Mouse (Mus musculus) liver, embryonic 13.5 days (tissue): ENCODE measurements around the gene Ccdc81. TPM values are rescaled to one million over a fixed set of nuclear protein-coding genes. Genes with fewer than 3 reads are reported as not detected.

Experiments used
- ATAC-seq: fragments of 200-750 bp; cut with Nextera tagmentation; 2 replicates; pipeline ENCODE4 v1.8.0; 2017; ENCODE audit warnings: low read depth, mild to moderate bottlenecking, moderate number of reproducible peaks, moderate library complexity
- DNase-seq: peaks from one replicate; pipeline ENCODE4 v3.0.0; 2022
- H3K27ac ChIP-seq: fragments of 300-500 bp; sonication (generic); 2 replicates; pipeline ENCODE4 v1.5.1; 2015; ENCODE audit warnings: moderate library complexity, mild to moderate bottlenecking, inconsistent platforms
- H3K27me3 ChIP-seq: fragments of 300-500 bp; sonication (generic); 2 replicates; pipeline ENCODE4 v1.6.1; 2015; ENCODE audit warnings: mild to moderate bottlenecking, inconsistent platforms
- H3K36me3 ChIP-seq: fragments of 300-500 bp; sonication (generic); 2 replicates; pipeline ENCODE4 v1.6.1; 2015; ENCODE audit warnings: mild to moderate bottlenecking, inconsistent platforms
- H3K4me1 ChIP-seq: fragments of 300-500 bp; sonication (generic); replicated peaks from 2 replicates; pipeline ENCODE4 v1.6.1; 2015; ENCODE audit warnings: inconsistent platforms
- H3K4me2 ChIP-seq: fragments of 300-500 bp; sonication (generic); 2 replicates; pipeline ENCODE4 v1.6.1; 2015; ENCODE audit warnings: inconsistent platforms, mild to moderate bottlenecking, moderate library complexity
- H3K4me3 ChIP-seq: fragments of 300-500 bp; sonication (generic); replicated peaks from 2 replicates; pipeline ENCODE4 v1.5.1; 2015; ENCODE audit warnings: mild to moderate bottlenecking, inconsistent platforms
- H3K9ac ChIP-seq: fragments of 300-500 bp; sonication (generic); 2 replicates; pipeline ENCODE4 v1.6.1; 2015; ENCODE audit warnings: mild to moderate bottlenecking, inconsistent platforms
- H3K9me3 ChIP-seq: fragments of 300-500 bp; sonication (generic); replicated peaks from 2 replicates; pipeline ENCODE4 v1.6.1; 2016; ENCODE audit warnings: inconsistent platforms
- WGBS: fragments of 180-500 bp; shearing (Covaris S2); methylation state at CpG from one replicate; pipeline ENCODE4 v1.1.7; 2015; ENCODE audit not compliant: insufficient replicate concordance; 5-methylcytosine and 5-hydroxymethylcytosine counted together
- polyA plus RNA-seq: library from polyadenylated mRNA; unstranded; fragments of >200 nt; fragmentation: Nextera tagmentation; extraction: Ambion mirVana; gene quantifications from 2 replicates; pipeline ENCODE4 v1.2.1, GENCODE M21; 2015

Ccdc81 gene
- polyA plus RNA-seq, 1 experiment from 2014 or later = not detected

- Histone ChIP-seq H3K4me1 (no peaks in the 10 kb centered on the region), H3K27me3 (no peaks in the 10 kb centered on the region), H3K36me3 (0 out of 2 replicates have a peak, but pooled peaks cover 6% of the 10 kb centered on the region), H3K4me3 (no peak overlapping the region), H3K9me3 (no peaks in the 10 kb centered on the region), H3K9ac (no peak overlapping the region), H3K4me2 (no peak overlapping the region), H3K27ac (no peak overlapping the region)
- ATAC-seq (no peak), DNase-seq (no peak)
- WGBS = 71% methylated on average over 3 of the region's 3 CpGs
Measured at GRCm38 (mm10) chr7:89912356-89912755, 8.9 kb upstream of the Ccdc81 start.

DNA sequence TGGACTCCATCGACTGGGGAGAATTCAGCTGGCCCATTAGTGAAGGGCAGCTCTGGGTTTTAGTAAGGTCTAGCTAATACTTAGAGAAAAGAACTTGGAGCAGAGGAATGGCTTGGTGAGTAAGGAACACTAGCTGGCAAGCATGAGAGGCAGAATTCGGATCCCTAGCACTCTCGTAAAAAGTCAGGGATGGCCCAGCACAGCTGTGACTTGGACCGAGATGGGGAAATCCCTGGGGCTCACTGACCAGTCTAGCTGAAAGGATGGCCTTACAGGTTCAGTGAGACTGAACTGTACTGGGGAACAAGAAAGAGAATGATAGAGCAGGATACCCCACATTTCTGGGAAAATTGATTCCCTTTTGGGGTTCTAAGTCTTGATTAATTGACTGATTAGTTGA is 6.3 kb upstream of the Ccdc81 start:
- ATAC-seq = no peak
- WGBS = 69% methylated on average over 4 of the region's 4 CpGs

GRCm38 (mm10) chr7:89908899-89909621 is 5.6 kb upstream of the Ccdc81 start:
- Histone ChIP-seq H3K4me2 (no peak overlapping the region), H3K4me1 (peaks cover 9% of the 10 kb centered on the region; the same call in 1 of the 2 replicates), H3K9me3 (no peaks in the 10 kb centered on the region), H3K27ac (no peak overlapping the region), H3K36me3 (no peaks in the 10 kb centered on the region), H3K27me3 (no peaks in the 10 kb centered on the region), H3K9ac (no peak overlapping the region), H3K4me3 (no peak overlapping the region)
- no peak for ATAC-seq
- WGBS = 67% methylated on average over 20 of the region's 20 CpGs
- no peak for DNase-seq

More for the DNA sequence above, 6.3 kb upstream of the Ccdc81 start:
- Histone ChIP-seq H3K27ac (no peak overlapping the region), H3K4me1 (peaks cover 9% of the 10 kb centered on the region; the same call in 1 of the 2 replicates), H3K4me2 (no peak overlapping the region), H3K9ac (no peak overlapping the region), H3K9me3 (no peaks in the 10 kb centered on the region), H3K4me3 (no peak overlapping the region), H3K36me3 (no peaks in the 10 kb centered on the region), H3K27me3 (no peaks in the 10 kb centered on the region)
- no peak for DNase-seq

GRCm38 (mm10) chr7:89908421-89908820 is 5.0 kb upstream of the Ccdc81 start:
- Histone ChIP-seq H3K27me3 (no peaks in the 10 kb centered on the region), H3K36me3 (no peaks in the 10 kb centered on the region), H3K4me1 (peaks cover 9% of the 10 kb centered on the region; the same call in 1 of the 2 replicates), H3K4me2 (no peak overlapping the region), H3K9me3 (no peaks in the 10 kb centered on the region), H3K4me3 (no peak overlapping the region), H3K27ac (no peak overlapping the region), H3K9ac (no peak overlapping the region)
- ATAC-seq (no peak), DNase-seq (no peak)
- 52% methylated on average over 7 of the region's 7 CpGs for WGBS

DNA sequence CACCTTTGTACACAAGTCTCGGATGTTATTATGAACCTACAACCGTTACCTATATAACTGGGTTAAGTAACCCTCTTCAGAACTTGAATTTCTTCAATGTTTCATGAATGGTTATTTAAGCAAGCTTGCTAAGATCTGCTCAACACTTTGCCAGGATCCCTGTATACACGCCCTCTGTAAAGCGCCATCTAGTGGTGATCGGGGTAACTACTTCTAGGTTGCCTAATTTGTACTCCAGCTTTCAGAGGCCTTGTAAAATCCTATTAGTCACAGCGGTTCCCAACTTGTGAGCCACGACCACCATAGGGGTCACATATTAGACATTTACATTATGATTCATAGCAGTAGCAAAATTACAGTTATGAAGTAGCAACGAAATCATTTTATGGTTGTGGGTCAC is 4.5 kb upstream of the Ccdc81 start:
- Histone ChIP-seq H3K9ac (no peak overlapping the region), H3K27me3 (no peaks in the 10 kb centered on the region), H3K36me3 (no peaks in the 10 kb centered on the region), H3K9me3 (no peaks in the 10 kb centered on the region), H3K4me3 (no peak overlapping the region), H3K4me1 (peaks cover 9% of the 10 kb centered on the region; the same call in 1 of the 2 replicates), H3K27ac (no peak overlapping the region), H3K4me2 (no peak overlapping the region)
- WGBS = 18% methylated on average over 8 of the region's 8 CpGs
- DNase-seq (peak; percentile 43), ATAC-seq (no peak)

DNA sequence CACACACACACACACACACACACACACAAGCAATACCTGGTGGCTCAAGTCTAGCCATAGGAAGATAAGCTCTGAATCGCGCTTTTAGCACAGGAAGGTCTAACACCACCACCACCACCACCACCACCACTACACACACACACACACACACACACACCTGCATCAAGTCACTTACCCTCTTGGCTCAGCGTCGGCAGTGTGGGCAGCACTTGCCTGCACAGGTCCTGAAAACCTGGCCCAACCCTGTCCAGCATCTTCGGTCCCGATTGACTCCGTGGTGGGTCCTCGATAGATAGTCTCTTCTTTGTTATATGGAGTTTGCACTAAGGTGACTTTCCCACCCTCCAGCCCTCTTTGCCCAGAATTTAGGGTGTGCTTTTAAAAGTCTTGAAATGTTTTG is 422 bp downstream of the Ccdc81 start:
- WGBS = 77% methylated on average over 8 of the region's 8 CpGs
- Histone ChIP-seq H3K9ac (no peak overlapping the region), H3K27me3 (no peaks in the 10 kb centered on the region), H3K4me3 (no peak overlapping the region), H3K27ac (no peak overlapping the region), H3K9me3 (no peaks in the 10 kb centered on the region), H3K4me2 (no peak overlapping the region), H3K36me3 (no peaks in the 10 kb centered on the region), H3K4me1 (peaks cover 9% of the 10 kb centered on the region; the same call in 1 of the 2 replicates)
- ATAC-seq (no peak), DNase-seq (no peak)

- Histone ChIP-seq H3K36me3 (no peaks in the 10 kb centered on the region), H3K4me1 (no peaks in the 10 kb centered on the region), H3K9me3 (no peaks in the 10 kb centered on the region), H3K27ac (no peak overlapping the region), H3K27me3 (no peaks in the 10 kb centered on the region), H3K9ac (no peak overlapping the region), H3K4me3 (no peak overlapping the region), H3K4me2 (no peak overlapping the region)
- 25% methylated on average over 4 of the region's 4 CpGs for WGBS
- DNase-seq (no peak), ATAC-seq (no peak)
Measured at GRCm38 (mm10) chr7:89891856-89892255, 11.6 kb downstream of the Ccdc81 start.

GRCm38 (mm10) chr7:89891412-89891811 is 12.0 kb downstream of the Ccdc81 start:
- Histone ChIP-seq H3K36me3 (no peaks in the 10 kb centered on the region), H3K9me3 (no peaks in the 10 kb centered on the region), H3K4me2 (no peak overlapping the region), H3K4me3 (no peak overlapping the region), H3K27ac (no peak overlapping the region), H3K27me3 (no peaks in the 10 kb centered on the region), H3K9ac (no peak overlapping the region), H3K4me1 (no peaks in the 10 kb centered on the region)
- DNase-seq (no peak), ATAC-seq (no peak)
- 66% methylated on average over 5 of the region's 5 CpGs for WGBS

DNA sequence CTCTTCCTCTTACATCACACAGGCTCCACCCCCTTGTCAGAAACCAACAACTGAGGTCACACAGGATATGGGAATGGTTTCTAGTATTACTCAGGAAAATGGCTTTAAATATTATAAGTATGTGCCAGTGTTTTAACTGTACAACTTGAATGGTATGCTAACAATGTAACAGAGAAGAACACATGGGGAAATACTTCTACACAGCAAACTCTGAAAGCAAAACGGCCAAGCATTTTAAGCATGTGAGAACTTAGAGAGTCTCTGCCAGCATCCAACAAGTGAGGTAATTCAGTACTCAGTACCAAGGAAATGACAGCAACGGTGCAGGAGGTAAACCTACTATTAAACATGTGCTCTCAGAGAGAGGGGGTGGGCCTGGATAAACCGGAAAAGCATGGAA is 18.9 kb downstream of the Ccdc81 start:
- Histone ChIP-seq H3K27ac (no peak overlapping the region), H3K4me3 (no peak overlapping the region), H3K4me1 (no peaks in the 10 kb centered on the region), H3K36me3 (no peaks in the 10 kb centered on the region), H3K4me2 (no peak overlapping the region), H3K9me3 (no peaks in the 10 kb centered on the region), H3K27me3 (no peaks in the 10 kb centered on the region), H3K9ac (no peak overlapping the region)
- DNase-seq (no peak), ATAC-seq (no peak)
- WGBS = 58% methylated on average over 3 of the region's 3 CpGs

DNA sequence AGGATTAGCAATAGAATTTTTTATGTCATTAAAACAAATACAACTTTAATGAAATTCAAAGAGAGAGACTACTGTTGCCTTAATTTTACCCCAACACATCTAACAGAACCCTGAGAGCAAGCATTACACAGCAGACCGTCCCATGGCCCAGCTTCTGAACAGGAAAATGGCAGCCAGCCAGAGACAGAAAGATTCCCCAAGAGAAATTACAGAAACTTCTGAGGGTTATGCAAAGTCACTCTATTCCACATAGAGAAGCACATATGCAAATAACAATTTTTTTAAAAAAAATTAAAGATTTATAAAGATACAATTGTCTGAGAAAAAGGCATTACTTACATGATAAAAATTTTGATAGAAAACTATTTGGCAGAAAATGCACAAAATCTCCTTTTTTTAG is 23.7 kb downstream of the Ccdc81 start:
- H3K9me3 ChIP-seq = no peaks in the 10 kb centered on the region
- H3K9ac ChIP-seq = no peak overlapping the region
- H3K4me1 ChIP-seq = no peaks in the 10 kb centered on the region
- no peak overlapping the region for H3K27ac ChIP-seq
- no peaks in the 10 kb centered on the region for H3K27me3 ChIP-seq
- no peak overlapping the region for H3K4me3 ChIP-seq
- WGBS = 58% methylated on average over 1 of the region's 1 CpGs
- no peak overlapping the region for H3K4me2 ChIP-seq
- no peak for DNase-seq
- H3K36me3 ChIP-seq = no peaks in the 10 kb centered on the region
- ATAC-seq = no peak

- Histone ChIP-seq H3K4me3 (no peak overlapping the region), H3K27me3 (no peaks in the 10 kb centered on the region), H3K36me3 (no peaks in the 10 kb centered on the region), H3K9ac (no peak overlapping the region), H3K27ac (no peak overlapping the region), H3K4me2 (no peak overlapping the region), H3K9me3 (no peaks in the 10 kb centered on the region), H3K4me1 (no peaks in the 10 kb centered on the region)
- ATAC-seq (no peak), DNase-seq (no peak)
- 23% methylated on average over 5 of the region's 5 CpGs for WGBS
Measured at GRCm38 (mm10) chr7:89867221-89867620, 36.2 kb downstream of the Ccdc81 start.

DNA sequence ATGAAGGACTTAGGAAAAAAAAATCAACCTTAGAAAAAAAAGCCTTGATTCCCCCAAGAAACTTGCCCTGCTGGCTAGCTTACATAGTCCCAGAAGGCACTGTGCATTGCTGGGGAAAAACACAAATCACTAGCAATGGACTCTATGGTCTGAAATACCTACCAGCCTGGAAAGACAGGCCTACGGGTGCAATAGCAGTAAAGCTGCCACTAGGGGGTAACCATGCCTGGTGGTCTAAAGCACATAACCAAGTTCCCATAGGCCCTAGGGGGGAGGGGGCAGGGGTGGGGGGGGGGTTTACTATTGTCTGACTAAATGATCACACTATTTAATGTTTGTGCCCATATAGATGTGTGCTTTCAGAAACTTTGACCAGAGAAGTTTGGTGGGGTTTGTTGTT is 38.7 kb downstream of the Ccdc81 start:
- Histone ChIP-seq H3K27ac (no peak overlapping the region), H3K9ac (no peak overlapping the region), H3K4me3 (no peak overlapping the region), H3K27me3 (no peaks in the 10 kb centered on the region), H3K9me3 (no peaks in the 10 kb centered on the region), H3K4me2 (no peak overlapping the region), H3K4me1 (no peaks in the 10 kb centered on the region), H3K36me3 (no peaks in the 10 kb centered on the region)
- 83% methylated on average over 1 of the region's 1 CpGs for WGBS
- DNase-seq = no peak
- ATAC-seq = no peak
